Mouse (Mus musculus): ENCODE data around the gene Atmin. TPM values are rescaled to one million over a fixed set of nuclear protein-coding genes. Genes with fewer than 3 reads are reported as not detected.

The Atmin gene
- polyA plus RNA-seq (2012; ENCODE audit: insufficient read depth, insufficient read length, low replicate concordance, missing spikeins), result not detected in 2 replicates

GRCm38 (mm10) chr8:116943161-116943554, at the start of gene Atmin:
Atmin (plus strand) TSS chr8:116943393.
- WGBS, result under 1% methylated on average over 46 of the region's 46 CpGs
- H3K27ac ChIP-seq (ENCODE audit: insufficient read depth, low read depth, low read length), result no peak within 1 kb of the TSS
- peak within 1 kb of the TSS; percentile 80 for H3K4me3 ChIP-seq (ENCODE audit: insufficient read depth, low read depth, low read length)
- H3K4me1 ChIP-seq (ENCODE audit: control insufficient read depth, insufficient read depth, low read length), result peaks cover 18% of the 10 kb centered on the region
- TF ChIP-seq POLR2A (IDR thresholded peaks at IDR 0.05; ENCODE audit: insufficient read depth, low read depth, low read length) (peak; percentile 49; the same call in 1 of the 2 replicates), CTCF (IDR thresholded peaks at IDR 0.05; ENCODE audit: insufficient read depth, low read depth, low read length) (peak; percentile 62)

- 93% methylated on average over 11 of the region's 11 CpGs for WGBS
- Histone ChIP-seq H3K4me3 (ENCODE audit: insufficient read depth, low read depth, low read length) (no peak overlapping the region), H3K27ac (ENCODE audit: insufficient read depth, low read depth, low read length) (no peak overlapping the region), H3K4me1 (ENCODE audit: control insufficient read depth, insufficient read depth, low read length) (no peaks in the 10 kb centered on the region)
- no peak for TF ChIP-seq POLR2A (IDR thresholded peaks at IDR 0.05; ENCODE audit: insufficient read depth, low read depth, low read length)
- TF ChIP-seq CTCF (IDR thresholded peaks at IDR 0.05; ENCODE audit: insufficient read depth, low read depth, low read length), result no peak
Measured at GRCm38 (mm10) chr8:116893938-116894337, 49.3 kb upstream of the Atmin start.

- TF ChIP-seq POLR2A (IDR thresholded peaks at IDR 0.05; ENCODE audit: insufficient read depth, low read depth, low read length) (no peak), CTCF (IDR thresholded peaks at IDR 0.05; ENCODE audit: insufficient read depth, low read depth, low read length) (no peak)
- Histone ChIP-seq H3K4me1 (ENCODE audit: control insufficient read depth, insufficient read depth, low read length) (no peaks in the 10 kb centered on the region), H3K27ac (ENCODE audit: insufficient read depth, low read depth, low read length) (no peak overlapping the region), H3K4me3 (ENCODE audit: insufficient read depth, low read depth, low read length) (no peak overlapping the region)
- 89% methylated on average over 6 of the region's 6 CpGs for WGBS
Measured at GRCm38 (mm10) chr8:116895521-116895920, 47.7 kb upstream of the Atmin start.

DNA sequence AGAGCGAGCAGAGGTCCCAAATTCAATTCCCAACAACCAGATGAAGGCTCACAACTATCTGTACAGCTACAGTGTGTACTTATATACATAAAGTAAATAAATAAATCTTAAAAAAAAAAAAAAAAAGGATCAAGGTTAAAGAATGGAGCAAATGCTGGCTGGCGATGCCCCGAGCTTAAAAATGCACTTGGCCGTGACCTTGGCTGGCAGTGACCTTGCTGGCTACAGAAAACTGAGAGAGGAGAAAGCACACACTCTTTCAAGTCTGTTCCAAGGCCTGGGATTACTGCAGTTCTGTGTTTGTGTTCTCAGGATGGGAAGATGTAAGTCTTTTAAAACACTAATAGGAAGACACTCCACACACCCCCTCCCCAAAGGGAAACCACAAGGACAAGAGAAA, 38.5 kb upstream of the Atmin start:
- Histone ChIP-seq H3K27ac (ENCODE audit: insufficient read depth, low read depth, low read length) (no peak overlapping the region), H3K4me1 (ENCODE audit: control insufficient read depth, insufficient read depth, low read length) (no peaks in the 10 kb centered on the region), H3K4me3 (ENCODE audit: insufficient read depth, low read depth, low read length) (no peak overlapping the region)
- no peak for TF ChIP-seq CTCF (IDR thresholded peaks at IDR 0.05; ENCODE audit: insufficient read depth, low read depth, low read length)
- TF ChIP-seq POLR2A (IDR thresholded peaks at IDR 0.05; ENCODE audit: insufficient read depth, low read depth, low read length), result no peak
- 95% methylated on average over 4 of the region's 4 CpGs for WGBS

GRCm38 (mm10) chr8:116905252-116905651, 37.9 kb upstream of the Atmin start:
- 91% methylated on average over 4 of the region's 4 CpGs for WGBS
- Histone ChIP-seq H3K4me3 (ENCODE audit: insufficient read depth, low read depth, low read length) (no peak overlapping the region), H3K4me1 (ENCODE audit: control insufficient read depth, insufficient read depth, low read length) (no peaks in the 10 kb centered on the region), H3K27ac (ENCODE audit: insufficient read depth, low read depth, low read length) (no peak overlapping the region)
- no peak for TF ChIP-seq CTCF (IDR thresholded peaks at IDR 0.05; ENCODE audit: insufficient read depth, low read depth, low read length)
- no peak for TF ChIP-seq POLR2A (IDR thresholded peaks at IDR 0.05; ENCODE audit: insufficient read depth, low read depth, low read length)

DNA sequence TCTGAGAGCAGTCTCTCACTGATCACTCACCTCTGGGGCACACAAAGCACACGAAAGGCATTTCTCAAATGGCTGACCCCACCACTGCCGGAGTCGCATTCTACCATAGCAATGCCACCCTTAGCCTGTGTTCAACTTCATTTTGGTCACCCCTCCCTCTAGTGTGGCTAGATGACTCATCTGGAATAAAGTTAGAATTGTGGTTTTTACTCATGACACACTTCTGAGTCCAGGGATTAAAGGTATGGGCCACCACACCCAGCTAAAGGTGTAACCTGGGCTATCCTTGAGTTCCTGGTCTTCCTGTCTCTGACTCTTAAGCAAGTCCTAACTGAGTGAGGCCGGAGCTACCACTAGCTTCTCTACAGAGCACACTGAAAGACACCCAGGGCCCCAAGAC, 37.4 kb upstream of the Atmin start:
- no peak for TF ChIP-seq CTCF (IDR thresholded peaks at IDR 0.05; ENCODE audit: insufficient read depth, low read depth, low read length)
- TF ChIP-seq POLR2A (IDR thresholded peaks at IDR 0.05; ENCODE audit: insufficient read depth, low read depth, low read length), result no peak
- H3K4me1 ChIP-seq (ENCODE audit: control insufficient read depth, insufficient read depth, low read length), result no peaks in the 10 kb centered on the region

DNA sequence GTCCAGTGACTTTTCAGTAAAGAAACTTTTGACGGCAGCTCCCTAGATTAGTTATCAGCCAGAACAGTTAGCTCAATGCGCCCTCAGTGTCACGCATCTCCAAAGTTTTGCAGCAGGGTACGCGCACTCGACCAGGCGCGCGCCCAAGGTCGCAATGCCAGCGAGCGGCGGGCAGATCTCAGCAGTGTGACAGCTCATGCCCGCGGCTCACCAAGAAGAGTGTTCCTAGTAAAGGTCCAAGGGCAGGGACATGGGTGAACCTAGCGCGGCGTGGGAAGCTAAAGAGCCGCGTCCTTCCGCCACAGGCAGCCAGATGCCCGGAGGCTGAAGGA, 22.2 kb upstream of the Atmin start:
- H3K27ac ChIP-seq (ENCODE audit: insufficient read depth, low read depth, low read length), result peak overlapping the region; percentile 22; the same call in 1 of the 2 replicates

More for the DNA sequence above, 37.4 kb upstream of the Atmin start:
- Histone ChIP-seq H3K27ac (ENCODE audit: insufficient read depth, low read depth, low read length) (no peak overlapping the region), H3K4me3 (ENCODE audit: insufficient read depth, low read depth, low read length) (no peak overlapping the region)
- 98% methylated on average over 4 of the region's 4 CpGs for WGBS

GRCm38 (mm10) chr8:116921337-116922059, 21.7 kb upstream of the Atmin start, which contains the start of the genes Cmc2 and Cenpn:
Cmc2 (minus strand) TSS chr8:116921455.
Cenpn (plus strand) TSS chr8:116921730.
- TF ChIP-seq POLR2A (IDR thresholded peaks at IDR 0.05; ENCODE audit: insufficient read depth, low read depth, low read length) (peak; percentile 95), CTCF (IDR thresholded peaks at IDR 0.05; ENCODE audit: insufficient read depth, low read depth, low read length) (no peak)
- H3K27ac ChIP-seq (ENCODE audit: insufficient read depth, low read depth, low read length), result peak within 1 kb of the TSS; percentile 94
- peak within 1 kb of the TSS; percentile 73 for H3K4me3 ChIP-seq (ENCODE audit: insufficient read depth, low read depth, low read length)
- H3K4me1 ChIP-seq (ENCODE audit: control insufficient read depth, insufficient read depth, low read length), result no peaks in the 10 kb centered on the region
- under 1% methylated on average over 57 of the region's 57 CpGs for WGBS

More for the DNA sequence above, 22.2 kb upstream of the Atmin start:
- Histone ChIP-seq H3K4me3 (ENCODE audit: insufficient read depth, low read depth, low read length) (peak overlapping the region; percentile 73), H3K4me1 (ENCODE audit: control insufficient read depth, insufficient read depth, low read length) (no peaks in the 10 kb centered on the region)
- TF ChIP-seq POLR2A (IDR thresholded peaks at IDR 0.05; ENCODE audit: insufficient read depth, low read depth, low read length) (no peak), CTCF (IDR thresholded peaks at IDR 0.05; ENCODE audit: insufficient read depth, low read depth, low read length) (no peak)
- under 1% methylated on average over 22 of the region's 22 CpGs for WGBS

GRCm38 (mm10) chr8:116922060-116922757, 21.0 kb upstream of the Atmin start:
- Histone ChIP-seq H3K4me3 (ENCODE audit: insufficient read depth, low read depth, low read length) (peak overlapping the region; percentile 73), H3K27ac (ENCODE audit: insufficient read depth, low read depth, low read length) (no peak overlapping the region), H3K4me1 (ENCODE audit: control insufficient read depth, insufficient read depth, low read length) (no peaks in the 10 kb centered on the region)
- WGBS, result 31% methylated on average over 17 of the region's 17 CpGs
- TF ChIP-seq POLR2A (IDR thresholded peaks at IDR 0.05; ENCODE audit: insufficient read depth, low read depth, low read length) (no peak), CTCF (IDR thresholded peaks at IDR 0.05; ENCODE audit: insufficient read depth, low read depth, low read length) (no peak)
